Mouse (Mus musculus) thymus, adult 2 months (tissue): Measurements from ENCODE around the gene Ciz1.

Experiments
- CTCF ChIP-seq: fragments of 200-500 bp; IDR thresholded peaks from 2 replicates; pipeline ENCODE4 v1.5.1; 2012; ENCODE audit warnings: mild to moderate bottlenecking, control low read depth, low read length, moderate library complexity, borderline replicate concordance; ENCODE audit not compliant: control insufficient read depth, poor library complexity, insufficient read depth; ENCODE audit errors: extremely low read depth
- POLR2A ChIP-seq: fragments of 200-500 bp; IDR thresholded peaks from 2 replicates; pipeline ENCODE4 v1.6.1; 2012; ENCODE audit warnings: mild to moderate bottlenecking, low read length, control low read depth, moderate library complexity; ENCODE audit not compliant: control insufficient read depth, poor library complexity, insufficient read depth; ENCODE audit errors: extremely low read depth

DNA sequence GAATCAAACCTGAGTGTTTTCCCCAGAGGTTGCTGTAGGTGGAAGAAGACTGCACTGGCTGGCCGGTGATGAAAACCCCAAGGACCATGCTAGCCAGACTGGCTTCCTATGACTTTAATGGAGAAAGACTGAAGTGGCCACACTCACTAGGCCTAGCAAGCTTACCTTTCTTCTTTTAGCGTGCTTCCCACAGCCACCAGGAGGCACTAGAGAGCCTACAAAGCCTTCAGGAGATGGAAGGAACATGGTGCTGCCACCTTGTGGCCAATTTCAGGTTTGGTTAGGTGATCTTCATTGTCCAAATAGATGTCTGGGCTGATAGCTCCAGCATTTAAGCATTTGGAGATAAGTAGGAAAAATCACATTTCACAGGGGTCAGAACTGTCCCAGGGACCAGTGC, 52.5 kb downstream of the Ciz1 start:
- TF ChIP-seq CTCF = peak; percentile 48; the same call in 1 of the 2 replicates
- TF ChIP-seq POLR2A = no peak
